Mouse (Mus musculus): ENCODE data around the gene Dock2. TPM values are rescaled to one million over a fixed set of nuclear protein-coding genes. Genes with fewer than 3 reads are reported as not detected.

Dock2 gene
- total and polyA plus RNA-seq, 2 experiments from 2014 or later = 0.57 to 1.6 TPM

DNA sequence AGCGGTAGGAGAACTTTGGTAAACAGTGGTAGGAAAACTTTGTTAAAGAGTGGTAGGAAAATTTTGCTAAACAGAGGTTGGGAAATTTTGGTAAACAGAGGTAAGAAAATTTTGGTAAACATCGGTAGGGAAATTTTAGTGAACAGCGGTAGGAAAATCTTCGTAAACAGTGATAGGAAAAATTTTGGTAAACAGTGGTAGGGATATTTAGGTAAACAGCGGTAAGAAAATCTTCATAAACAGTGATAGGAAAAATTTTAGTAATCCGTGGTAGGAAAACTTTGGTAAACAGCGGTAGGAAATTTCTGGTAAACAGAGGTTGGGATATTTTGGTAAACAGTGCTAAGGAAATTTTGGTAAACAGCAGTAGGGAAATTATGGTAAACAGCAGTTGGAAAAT is 239.1 kb downstream of the Dock2 start:
- no peak overlapping the region for H3K4me3 ChIP-seq (ENCODE audit: low read depth, low read length)
- 85% methylated on average over 7 of the region's 7 CpGs for WGBS
- H3K27me3 ChIP-seq (ENCODE audit: insufficient read depth, low read length) = no peaks in the 10 kb centered on the region
- no peak overlapping the region for H3K27ac ChIP-seq (ENCODE audit: low read depth, low read length)
- H3K36me3 ChIP-seq (ENCODE audit: insufficient read depth, low read length) = no peaks in the 10 kb centered on the region
- H3K9me3 ChIP-seq (ENCODE audit: low read length) = peaks cover 5% of the 10 kb centered on the region; the same call in 1 of the 2 replicates
- TF ChIP-seq CTCF (IDR thresholded peaks at IDR 0.05) = no peak
- no peak for ATAC-seq (ENCODE audit: low FRiP score)
- no peak overlapping the region for H3K9ac ChIP-seq (replicated peaks; ENCODE audit: low read length, poor library complexity, severe bottlenecking)
- no peak for DNase-seq (ENCODE audit: low spot score)
- no peak overlapping the region for H3K4me2 ChIP-seq (ENCODE audit: low read depth, low read length, poor library complexity, severe bottlenecking)
- H3K4me1 ChIP-seq (ENCODE audit: insufficient read depth, low read length) = no peaks in the 10 kb centered on the region

DNA sequence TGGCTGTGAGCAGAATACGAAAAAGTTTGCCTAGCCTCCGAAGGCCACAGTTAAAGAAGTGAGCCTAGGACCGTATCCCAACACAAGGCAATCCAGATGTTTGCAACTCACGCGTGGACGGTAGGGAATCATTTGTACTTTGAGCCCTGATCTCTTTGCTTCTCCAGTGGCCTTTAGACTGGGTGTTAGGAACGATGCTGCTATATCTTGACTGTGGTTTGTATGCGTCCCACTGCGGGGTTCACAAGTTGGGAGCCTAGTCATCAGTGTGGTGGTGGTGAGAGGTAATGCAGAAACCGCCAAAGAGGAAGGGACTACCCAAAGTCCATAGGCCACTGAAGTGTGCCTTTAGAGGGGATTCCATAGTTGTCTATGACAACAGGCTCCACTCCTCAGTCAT is 251.6 kb downstream of the Dock2 start:
- no peak overlapping the region for H3K4me3 ChIP-seq (ENCODE audit: low read depth, low read length)

DNA sequence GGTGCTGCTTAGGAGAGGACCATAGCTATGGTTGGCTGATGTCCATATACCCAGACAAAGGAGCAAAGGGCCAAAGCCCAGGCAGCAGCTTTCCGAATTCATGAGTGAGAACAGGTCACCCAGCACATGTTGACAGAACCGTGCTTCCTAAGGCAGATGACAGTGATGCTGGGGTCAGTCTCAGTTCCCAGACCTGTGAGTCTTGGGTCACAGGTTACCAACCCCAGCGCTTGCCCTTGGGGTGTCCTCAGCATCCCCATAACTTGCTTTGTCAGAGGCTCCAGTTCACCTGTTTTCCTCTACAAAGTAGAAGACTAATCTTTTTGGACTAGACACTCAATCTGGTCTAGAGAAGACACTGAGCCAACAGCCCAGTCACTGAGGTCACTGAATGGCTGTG is 252.7 kb downstream of the Dock2 start:
- no peaks in the 10 kb centered on the region for H3K4me1 ChIP-seq (ENCODE audit: insufficient read depth, low read length)
- no peaks in the 10 kb centered on the region for H3K36me3 ChIP-seq (ENCODE audit: insufficient read depth, low read length)
- ATAC-seq (ENCODE audit: low FRiP score) (no peak), DNase-seq (ENCODE audit: low spot score) (no peak)
- no peak overlapping the region for H3K27ac ChIP-seq (ENCODE audit: low read depth, low read length)
- no peaks in the 10 kb centered on the region for H3K9me3 ChIP-seq (ENCODE audit: low read length)
- WGBS = 89% methylated on average over 3 of the region's 3 CpGs
- no peak for TF ChIP-seq CTCF (IDR thresholded peaks at IDR 0.05)
- H3K4me2 ChIP-seq (ENCODE audit: low read depth, low read length, poor library complexity, severe bottlenecking) = no peak overlapping the region
- no peak overlapping the region for H3K9ac ChIP-seq (replicated peaks; ENCODE audit: low read length, poor library complexity, severe bottlenecking)
- no peaks in the 10 kb centered on the region for H3K27me3 ChIP-seq (ENCODE audit: insufficient read depth, low read length)
- no peak overlapping the region for H3K4me3 ChIP-seq (ENCODE audit: low read depth, low read length)

More for the DNA sequence above, 251.6 kb downstream of the Dock2 start:
- Histone ChIP-seq H3K36me3 (ENCODE audit: insufficient read depth, low read length) (no peaks in the 10 kb centered on the region), H3K4me2 (ENCODE audit: low read depth, low read length, poor library complexity, severe bottlenecking) (no peak overlapping the region), H3K9me3 (ENCODE audit: low read length) (no peaks in the 10 kb centered on the region), H3K4me1 (ENCODE audit: insufficient read depth, low read length) (no peaks in the 10 kb centered on the region), H3K27me3 (ENCODE audit: insufficient read depth, low read length) (no peaks in the 10 kb centered on the region), H3K9ac (replicated peaks; ENCODE audit: low read length, poor library complexity, severe bottlenecking) (no peak overlapping the region), H3K27ac (ENCODE audit: low read depth, low read length) (no peak overlapping the region)
- ATAC-seq (ENCODE audit: low FRiP score) = no peak
- DNase-seq (ENCODE audit: low spot score) = no peak
- TF ChIP-seq CTCF (IDR thresholded peaks at IDR 0.05) = no peak
- 94% methylated on average over 10 of the region's 10 CpGs for WGBS

DNA sequence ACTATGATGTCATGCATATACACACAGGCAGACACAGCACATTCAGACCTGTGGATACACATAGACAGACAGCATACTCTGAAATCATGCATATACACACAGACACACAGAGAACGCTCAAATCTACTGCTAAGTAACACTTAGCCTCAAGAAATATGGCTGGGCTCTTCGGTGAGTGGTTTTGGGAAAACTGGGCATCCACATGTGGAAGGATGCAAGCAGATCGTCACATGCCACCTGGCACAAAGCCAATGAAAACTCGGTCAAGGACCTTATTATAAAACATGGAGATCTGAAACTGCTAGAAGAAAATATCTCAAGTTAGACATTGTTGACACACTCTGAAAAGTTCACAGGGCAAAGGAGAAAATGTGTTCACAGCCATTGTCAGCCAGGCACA is 255.7 kb downstream of the Dock2 start:
- DNase-seq (ENCODE audit: low spot score) = no peak
- WGBS = 92% methylated on average over 4 of the region's 4 CpGs
- Histone ChIP-seq H3K4me2 (ENCODE audit: low read depth, low read length, poor library complexity, severe bottlenecking) (no peak overlapping the region), H3K9ac (replicated peaks; ENCODE audit: low read length, poor library complexity, severe bottlenecking) (no peak overlapping the region), H3K27me3 (ENCODE audit: insufficient read depth, low read length) (no peaks in the 10 kb centered on the region), H3K4me3 (ENCODE audit: low read depth, low read length) (no peak overlapping the region), H3K4me1 (ENCODE audit: insufficient read depth, low read length) (no peaks in the 10 kb centered on the region), H3K36me3 (ENCODE audit: insufficient read depth, low read length) (no peaks in the 10 kb centered on the region), H3K27ac (ENCODE audit: low read depth, low read length) (no peak overlapping the region), H3K9me3 (ENCODE audit: low read length) (no peaks in the 10 kb centered on the region)
- no peak for ATAC-seq (ENCODE audit: low FRiP score)
- TF ChIP-seq CTCF (IDR thresholded peaks at IDR 0.05) = no peak

DNA sequence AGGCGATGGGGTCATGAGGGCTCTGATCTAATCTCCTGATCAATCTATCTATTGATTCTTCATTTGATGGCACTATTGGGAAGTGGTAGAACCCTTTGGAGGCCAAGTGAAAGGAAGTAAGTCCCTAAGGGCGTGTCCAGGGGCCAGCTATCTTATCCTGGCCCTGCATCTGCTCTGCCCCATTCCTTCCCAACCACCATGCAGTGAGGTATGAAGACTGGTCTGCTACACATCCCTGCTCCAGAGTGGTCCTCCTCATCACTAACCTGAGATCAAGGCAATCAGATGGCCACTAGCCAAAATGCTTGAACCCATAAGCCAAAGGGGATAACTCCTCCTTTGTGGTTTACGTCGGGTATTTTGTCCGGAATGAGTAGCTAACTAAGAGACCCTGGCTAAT is 256.5 kb downstream of the Dock2 start:
- Histone ChIP-seq H3K9me3 (ENCODE audit: low read length) (no peaks in the 10 kb centered on the region), H3K4me3 (ENCODE audit: low read depth, low read length) (no peak overlapping the region), H3K36me3 (ENCODE audit: insufficient read depth, low read length) (no peaks in the 10 kb centered on the region), H3K27me3 (ENCODE audit: insufficient read depth, low read length) (no peaks in the 10 kb centered on the region), H3K27ac (ENCODE audit: low read depth, low read length) (no peak overlapping the region), H3K4me2 (ENCODE audit: low read depth, low read length, poor library complexity, severe bottlenecking) (no peak overlapping the region), H3K9ac (replicated peaks; ENCODE audit: low read length, poor library complexity, severe bottlenecking) (no peak overlapping the region), H3K4me1 (ENCODE audit: insufficient read depth, low read length) (no peaks in the 10 kb centered on the region)
- TF ChIP-seq CTCF (IDR thresholded peaks at IDR 0.05) = no peak
- DNase-seq (ENCODE audit: low spot score) = no peak
- ATAC-seq (ENCODE audit: low FRiP score) = no peak
- WGBS = 91% methylated on average over 5 of the region's 5 CpGs

DNA sequence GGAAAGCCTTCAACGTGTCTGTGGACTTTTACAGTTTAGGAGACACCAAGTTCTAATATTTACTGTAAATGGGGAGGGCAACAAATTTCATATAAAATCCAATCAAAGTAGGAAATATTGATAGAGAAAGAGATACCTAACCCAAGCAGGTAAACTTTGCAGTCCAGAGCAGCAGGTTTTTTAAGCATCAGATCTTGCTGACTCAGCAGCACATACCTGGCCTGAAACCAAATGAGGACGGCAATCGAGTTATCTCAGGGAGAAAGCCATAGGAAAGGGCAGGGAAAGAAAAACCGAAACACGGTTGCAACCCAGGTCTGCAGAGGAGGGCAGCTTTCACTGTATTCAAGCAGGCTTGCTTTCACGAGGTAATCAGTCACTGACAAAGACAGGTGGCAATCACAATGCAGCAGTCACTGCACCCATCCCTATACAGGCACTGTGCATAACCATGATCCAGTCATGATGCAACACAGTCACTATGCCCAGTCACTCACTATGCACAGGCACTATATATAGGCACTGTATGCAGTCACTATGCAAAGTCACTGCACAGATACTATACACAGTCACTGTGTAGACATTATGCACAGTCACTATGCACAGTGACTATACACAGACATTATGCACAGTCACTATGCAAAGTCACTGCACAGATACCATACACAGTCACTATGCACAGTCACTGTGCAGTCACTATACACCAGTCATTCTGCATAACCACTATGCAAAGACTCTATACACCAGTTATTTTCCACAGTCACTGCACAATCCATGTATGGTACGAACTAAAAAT is 258.4 kb downstream of the Dock2 start:
- DNase-seq (ENCODE audit: low spot score) (no peak), ATAC-seq (ENCODE audit: low FRiP score) (no peak)
- H3K9ac ChIP-seq (replicated peaks; ENCODE audit: low read length, poor library complexity, severe bottlenecking) = no peak overlapping the region
- no peak overlapping the region for H3K4me2 ChIP-seq (ENCODE audit: low read depth, low read length, poor library complexity, severe bottlenecking)
- H3K36me3 ChIP-seq (ENCODE audit: insufficient read depth, low read length) = no peaks in the 10 kb centered on the region
- H3K27me3 ChIP-seq (ENCODE audit: insufficient read depth, low read length) = no peaks in the 10 kb centered on the region
- H3K4me1 ChIP-seq (ENCODE audit: insufficient read depth, low read length) = no peaks in the 10 kb centered on the region
- WGBS = 69% methylated on average over 7 of the region's 7 CpGs
- H3K4me3 ChIP-seq (ENCODE audit: low read depth, low read length) = no peak overlapping the region
- no peak overlapping the region for H3K27ac ChIP-seq (ENCODE audit: low read depth, low read length)
- no peaks in the 10 kb centered on the region for H3K9me3 ChIP-seq (ENCODE audit: low read length)
- TF ChIP-seq CTCF (IDR thresholded peaks at IDR 0.05) = no peak

Data from midbrain, postnatal 0 days (tissue).